Mouse (Mus musculus) liver, embryonic 14.5 days (tissue): Measurements from ENCODE around the gene Rps16.

ENCODE experiments used
- CTCF ChIP-seq: IDR thresholded peaks from 2 replicates; pipeline ENCODE4 v1.5.1; 2016; ENCODE audit warnings: antibody characterized with exemption, low read depth, control low read depth
- EP300 ChIP-seq: IDR thresholded peaks from 2 replicates; pipeline ENCODE4 v1.6.1; 2016; ENCODE audit warnings: antibody characterized with exemption, low read depth

- TF ChIP-seq CTCF (peak; percentile 97), EP300 (no peak)
Observed at GRCm38 (mm10) chr7:28386462-28386861, 36.0 kb downstream of the Rps16 start.
